Mouse (Mus musculus) lung, postnatal 25 days (tissue): ENCODE results near the gene Arrdc1.
"Not testable (repeated sequence)": the region's sequence is repeated elsewhere in the genome, so short reads cannot be mapped to it uniquely, and the experiment has no call there.

Source experiments
- DNase-seq: peaks from one replicate; pipeline ENCODE4 v3.0.0; 2022; ENCODE audit warnings: low spot score

Arrdc1 gene

GRCm38 (mm10) chr2:24935057-24935796 lies at the start of gene Arrdc1:
Arrdc1 (minus strand) TSS chr2:24935252.
- DNase-seq = peak; percentile 96

- DNase-seq = peak; percentile 46
Observed at GRCm38 (mm10) chr2:24976960-24977359, 41.9 kb upstream of the Arrdc1 start.

- peak; percentile 90 for DNase-seq
Observed at GRCm38 (mm10) chr2:24975704-24976297, 40.7 kb upstream of the Arrdc1 start, which contains the start of gene Pnpla7. Pnpla7 (plus strand) TSS chr2:24976033.

GRCm38 (mm10) chr2:24974906-24975703 lies 40.1 kb upstream of the Arrdc1 start, which contains the start of gene Mrpl41:
Mrpl41 (minus strand) TSS chr2:24975098.
- peak; percentile 98 for DNase-seq

GRCm38 (mm10) chr2:24974452-24974851 lies 39.4 kb upstream of the Arrdc1 start:
- not testable (repeated sequence) for DNase-seq

GRCm38 (mm10) chr2:24970386-24970785 lies 35.3 kb upstream of the Arrdc1 start:
- no peak for DNase-seq

- DNase-seq = peak; percentile 86
Observed at GRCm38 (mm10) chr2:24962304-24963000, 27.4 kb upstream of the Arrdc1 start, which contains the start of gene Dph7. Dph7 (plus strand) TSS chr2:24962400.

GRCm38 (mm10) chr2:24960910-24961309 lies 25.9 kb upstream of the Arrdc1 start:
- DNase-seq = peak; percentile 40

GRCm38 (mm10) chr2:24952537-24953055 lies 17.5 kb upstream of the Arrdc1 start:
- DNase-seq = no peak

GRCm38 (mm10) chr2:24950189-24950535 lies 15.1 kb upstream of the Arrdc1 start:
- DNase-seq = no peak

GRCm38 (mm10) chr2:24949421-24950188 lies 14.6 kb upstream of the Arrdc1 start, which contains the start of gene Zmynd19:
Zmynd19 (plus strand) TSS chr2:24949792.
- peak; percentile 97 for DNase-seq

- peak; percentile 66 for DNase-seq
Observed at GRCm38 (mm10) chr2:24944304-24944703, 9.3 kb upstream of the Arrdc1 start.

GRCm38 (mm10) chr2:24942092-24942491 lies 7.0 kb upstream of the Arrdc1 start:
- no peak for DNase-seq

GRCm38 (mm10) chr2:24934441-24934963 lies 550 bp downstream of the Arrdc1 start:
- no peak for DNase-seq

GRCm38 (mm10) chr2:24929593-24929992 lies 5.5 kb downstream of the Arrdc1 start:
- DNase-seq = no peak

- DNase-seq = peak; percentile 80
Observed at GRCm38 (mm10) chr2:24929119-24929518, 5.9 kb downstream of the Arrdc1 start.

- DNase-seq = peak; percentile 91
Observed at GRCm38 (mm10) chr2:24927810-24928479, 7.1 kb downstream of the Arrdc1 start.

- DNase-seq = no peak
Observed at GRCm38 (mm10) chr2:24926965-24927358, 8.1 kb downstream of the Arrdc1 start.

- no peak for DNase-seq
Observed at GRCm38 (mm10) chr2:24926345-24926964, 8.6 kb downstream of the Arrdc1 start.

GRCm38 (mm10) chr2:24925284-24925683 lies 9.8 kb downstream of the Arrdc1 start:
- DNase-seq = peak; percentile 57
